8 mouse cellular contexts compared by ENCODE assay signal in the genomic region with DNA sequence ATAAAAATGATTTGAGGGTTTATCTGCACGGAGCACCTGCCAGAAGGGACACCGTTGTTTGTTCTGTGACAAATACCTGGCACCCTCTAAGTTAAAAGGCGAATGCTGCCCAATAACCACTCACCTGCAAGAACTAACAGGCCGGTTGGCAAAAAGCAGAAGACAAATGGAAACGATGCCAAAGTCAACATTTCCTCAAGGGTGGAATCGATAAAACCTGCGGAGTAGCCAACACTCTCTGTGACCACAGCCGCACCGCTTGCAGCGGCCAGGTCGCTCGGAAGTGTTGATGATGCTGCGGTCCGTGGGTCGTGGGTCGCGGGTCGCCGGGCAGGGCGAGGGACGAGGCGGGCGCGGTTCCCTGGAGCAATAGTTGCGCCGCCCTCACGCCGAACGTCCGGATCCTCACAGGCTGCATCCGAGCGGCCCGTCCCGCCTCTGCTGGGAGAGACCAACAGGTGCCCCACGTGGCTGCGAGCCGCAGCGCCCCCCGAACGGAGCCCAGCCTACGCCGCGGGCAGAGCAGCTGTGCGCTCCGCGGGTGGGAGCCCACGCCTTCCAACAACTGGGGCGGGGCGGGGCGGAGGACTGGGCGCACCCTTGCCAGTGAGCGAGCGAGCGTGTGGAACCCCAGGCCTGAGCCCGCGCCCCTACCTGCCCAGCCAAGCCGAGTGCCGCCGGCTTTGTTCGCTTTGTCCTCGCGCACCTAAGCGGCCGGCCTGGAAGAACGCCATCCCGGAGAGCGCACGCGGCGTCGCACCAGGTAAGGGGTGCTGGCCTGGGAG. TPM values are rescaled to one million over a fixed set of nuclear protein-coding genes. Genes with fewer than 3 reads are reported as not detected.
DNase-seq lines count a peak whose midpoint lies in the region; ATAC-seq and TF ChIP-seq lines count a peak whose summit lies in the region.

A gene (plus strand): TSS at position 434 of the 785 bp plus-strand sequence.

- no peak within 1 kb of the TSS for H3K27ac ChIP-seq in left cerebral cortex, adult 2 months
- H3K27ac ChIP-seq in hindbrain, embryonic 14.5 days: no peak within 1 kb of the TSS
- no peak within 1 kb of the TSS for H3K27ac ChIP-seq in liver, embryonic 11.5 days (ENCODE audit: low read depth, low read length)
- H3K27ac ChIP-seq in neural tube, embryonic 12.5 days: no peak within 1 kb of the TSS

- H3K4me1 ChIP-seq in hindbrain, embryonic 14.5 days (replicated peaks; ENCODE audit: control insufficient read depth, insufficient read depth, low read length): peaks cover 9% of the 10 kb centered on the region; the same call in 1 of the 2 replicates
- H3K4me1 ChIP-seq in liver, embryonic 11.5 days (replicated peaks; ENCODE audit: control insufficient read depth, insufficient read depth, low read length): 0 out of 2 replicates have a peak, but pooled peaks cover 3% of the 10 kb centered on the region
- H3K4me1 ChIP-seq in neural tube, embryonic 12.5 days: peaks cover 14% of the 10 kb centered on the region

- no peaks in the 10 kb centered on the region for H3K36me3 ChIP-seq in hindbrain, embryonic 14.5 days (replicated peaks; ENCODE audit: control insufficient read depth, insufficient read depth)
- no peaks in the 10 kb centered on the region for H3K36me3 ChIP-seq in liver, embryonic 11.5 days (ENCODE audit: control insufficient read depth, insufficient read depth, low read length)
- H3K36me3 ChIP-seq in neural tube, embryonic 12.5 days: no peaks in the 10 kb centered on the region

- peaks cover 52% of the 10 kb centered on the region for H3K27me3 ChIP-seq in hindbrain, embryonic 14.5 days (ENCODE audit: control insufficient read depth, insufficient read depth, low read length)
- peaks cover 65% of the 10 kb centered on the region for H3K27me3 ChIP-seq in liver, embryonic 11.5 days (replicated peaks; ENCODE audit: control insufficient read depth, insufficient read depth, low read length)
- peaks cover 47% of the 10 kb centered on the region for H3K27me3 ChIP-seq in neural tube, embryonic 12.5 days (replicated peaks)

- intact Hi-C loops in left cerebral cortex, adult 2 months (cut with DNase I): no loop called here

- peak within 1 kb of the TSS; percentile 41 for H3K4me3 ChIP-seq in left cerebral cortex, adult 2 months
- H3K4me3 ChIP-seq in hindbrain, embryonic 14.5 days (replicated peaks; ENCODE audit: low read length): peak within 1 kb of the TSS; percentile 46
- peak within 1 kb of the TSS; percentile 50 for H3K4me3 ChIP-seq in liver, embryonic 11.5 days (ENCODE audit: low read depth, low read length)
- peak within 1 kb of the TSS; percentile 48 for H3K4me3 ChIP-seq in neural tube, embryonic 12.5 days

- ATAC-seq in hindbrain, embryonic 14.5 days (ENCODE audit: low FRiP score): no peak
- ATAC-seq in liver, embryonic 11.5 days (replicated peaks; ENCODE audit: low FRiP score): no peak
- ATAC-seq in neural tube, embryonic 12.5 days (ENCODE audit: low FRiP score, low read depth): no peak

- 3% methylated on average over 69 of the region's 71 CpGs for WGBS in hindbrain, embryonic 14.5 days
- WGBS in liver, embryonic 11.5 days: 4% methylated on average over 71 of the region's 71 CpGs
- WGBS in neural tube, embryonic 12.5 days: 3% methylated on average over 71 of the region's 71 CpGs

- H3K9me3 ChIP-seq in hindbrain, embryonic 14.5 days (ENCODE audit: control insufficient read depth, low read length): no peaks in the 10 kb centered on the region
- H3K9me3 ChIP-seq in liver, embryonic 11.5 days (ENCODE audit: control insufficient read depth, low read length): no peaks in the 10 kb centered on the region
- H3K9me3 ChIP-seq in neural tube, embryonic 12.5 days: no peaks in the 10 kb centered on the region

- peak within 1 kb of the TSS; percentile 98 for H3K4me2 ChIP-seq in hindbrain, embryonic 14.5 days (replicated peaks)
- H3K4me2 ChIP-seq in liver, embryonic 11.5 days: peak within 1 kb of the TSS; percentile 76
- H3K4me2 ChIP-seq in neural tube, embryonic 12.5 days (replicated peaks): peak within 1 kb of the TSS; percentile 97

- peak within 1 kb of the TSS; percentile 59 for H3K9ac ChIP-seq in hindbrain, embryonic 14.5 days
- H3K9ac ChIP-seq in liver, embryonic 11.5 days (ENCODE audit: low read depth, low read length): no peak within 1 kb of the TSS
- peak within 1 kb of the TSS; percentile 44 for H3K9ac ChIP-seq in neural tube, embryonic 12.5 days

- no peak for TF ChIP-seq CTCF in left cerebral cortex, adult 2 months (IDR thresholded peaks at IDR 0.05)

- peak; percentile 18 to 21 for DNase-seq in left cerebral cortex, adult 2 months (ENCODE audit: extremely low spot score in 1 of 2, low spot score in 2 of 2)
- DNase-seq in left cerebral cortex, adult 9 months (ENCODE audit: low spot score in 2 of 2): no peak
- peak; percentile 54 for DNase-seq in embryo, embryonic 10.5 days (ENCODE audit: low spot score)
- no peak for DNase-seq in hindbrain, embryonic 14.5 days (ENCODE audit: low spot score)
- peak; percentile 47 for DNase-seq in liver, embryonic 11.5 days (ENCODE audit: low spot score)
- DNase-seq in MN1 (ENCODE audit: low spot score): no peak
- no peak for DNase-seq in layer of hippocampus, adult 18-20 months (ENCODE audit: low spot score in 2 of 2)

RNA-seq across cellular contexts. Expression of the gene that starts here (rescaled TPM):
- not detected for total RNA-seq in left cerebral cortex, adult 2 months (2021)
- polyA plus RNA-seq in hindbrain, embryonic 14.5 days (2014; fragmentation: Nextera tagmentation; extraction: Ambion mirVana): 0.40 and 0.51 TPM in 2 replicates
- polyA plus RNA-seq in liver, embryonic 11.5 days (2014; fragmentation: Nextera tagmentation; extraction: Ambion mirVana): 0.39 and 0.59 TPM in 2 replicates
- 1.5 TPM in 2 replicates for polyA plus RNA-seq in neural tube, embryonic 12.5 days (2016; fragmentation: Nextera tagmentation; extraction: Ambion mirVana)
- under 1 TPM in 1 of 2 experiments, not detected in 1; 0.13 TPM for total RNA-seq in layer of hippocampus, adult 18-20 months (2021)

Comparison
In these comparisons a context has a peak if more than half of its experiments do, and no peak if none do; other contexts are left out.
1. Peak in DNase-seq and H3K4me3 ChIP-seq in left cerebral cortex, adult 2 months; RNA of the gene not detected or under 1 TPM.
2. Peak in DNase-seq, H3K4me3 ChIP-seq and H3K4me2 ChIP-seq in liver, embryonic 11.5 days; RNA of the gene not detected or under 1 TPM.